Mouse (Mus musculus) spleen, postnatal 36 days (tissue): Measurements from ENCODE around the gene U2af2.
"Not testable (repeated sequence)": the region's sequence is repeated elsewhere in the genome, so short reads cannot be mapped to it uniquely, and the experiment has no call there.

Experiments used
- DNase-seq, 2 experiments: peaks; one replicate each; pipeline ENCODE4 v3.0.0; 2022; ENCODE audit warnings: low spot score in 2 of 2, mixed read lengths in 1 of 2

The U2af2 gene

DNA sequence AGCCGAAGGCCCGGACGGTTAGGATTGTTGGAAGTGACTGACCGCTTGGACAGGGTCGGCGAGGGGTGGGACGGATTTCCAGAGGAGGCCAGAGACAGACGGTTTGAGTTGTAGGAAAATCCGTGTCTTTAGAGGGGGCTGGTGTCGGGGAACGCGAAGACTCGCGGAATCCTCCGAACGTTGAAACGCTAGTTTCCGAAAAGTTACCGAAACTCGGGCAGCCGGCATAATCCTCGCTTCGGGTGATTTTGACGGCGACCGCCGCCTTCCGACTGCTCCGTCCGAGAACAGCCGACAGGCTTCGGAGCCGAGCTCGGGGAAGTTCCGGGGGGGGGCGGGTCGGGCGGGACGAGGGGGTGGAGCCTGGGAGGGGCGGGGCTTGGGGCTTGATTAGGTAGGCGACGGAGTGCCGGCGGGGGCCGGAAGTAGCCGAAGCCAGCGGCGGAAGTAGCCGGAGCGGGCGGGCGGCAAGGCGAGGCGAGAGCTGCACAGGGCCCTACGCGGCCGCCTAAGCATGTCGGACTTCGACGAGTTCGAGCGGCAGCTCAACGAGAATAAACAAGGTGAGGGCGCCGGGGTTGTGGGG is at the start of gene U2af2:
Gene U2af2 (plus strand): TSS at position 370 of the 586 bp plus-strand sequence.
- DNase-seq, result peak; percentile 93 to 94

DNA sequence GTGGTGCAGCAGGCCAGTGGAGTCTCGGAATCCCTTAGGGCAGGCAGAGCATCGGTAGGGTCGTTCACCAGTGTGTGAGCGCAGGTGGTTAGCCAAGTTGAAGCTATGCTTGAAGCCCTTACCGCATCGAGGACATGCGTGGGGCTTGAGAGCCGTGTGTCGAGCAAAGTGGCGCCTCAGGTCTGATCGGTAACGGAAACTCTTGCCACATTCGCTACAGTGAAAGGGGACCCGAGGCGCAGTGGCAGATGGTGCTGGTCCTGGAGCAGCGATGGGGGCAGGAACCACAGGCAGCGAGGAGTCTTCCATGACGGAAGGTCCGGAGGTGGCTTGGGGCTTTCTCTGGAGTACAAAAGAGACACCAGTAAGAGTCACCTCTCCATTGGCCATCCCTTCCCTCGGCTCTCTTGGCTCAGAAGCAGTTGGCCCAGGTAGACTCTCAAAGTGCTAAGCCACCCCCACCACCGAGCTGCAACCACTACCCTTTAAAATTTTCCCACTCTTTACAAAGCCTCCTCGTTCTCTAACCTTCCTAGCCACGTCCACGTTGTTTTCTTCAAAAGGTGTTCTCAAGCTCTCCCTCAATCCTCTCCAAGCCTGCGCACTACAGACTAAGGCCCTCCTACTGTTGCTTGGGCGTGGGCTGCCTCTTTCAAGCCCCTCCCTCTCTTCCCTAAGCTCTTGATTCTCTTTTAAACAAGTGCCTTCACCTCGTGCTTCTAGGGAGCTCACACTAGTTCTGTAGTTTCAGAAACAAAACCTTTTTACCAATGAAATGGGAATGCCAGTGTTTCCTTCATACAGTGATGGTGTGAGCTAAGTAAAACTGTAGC is 49.0 kb upstream of the U2af2 start:
- DNase-seq, result no peak

DNA sequence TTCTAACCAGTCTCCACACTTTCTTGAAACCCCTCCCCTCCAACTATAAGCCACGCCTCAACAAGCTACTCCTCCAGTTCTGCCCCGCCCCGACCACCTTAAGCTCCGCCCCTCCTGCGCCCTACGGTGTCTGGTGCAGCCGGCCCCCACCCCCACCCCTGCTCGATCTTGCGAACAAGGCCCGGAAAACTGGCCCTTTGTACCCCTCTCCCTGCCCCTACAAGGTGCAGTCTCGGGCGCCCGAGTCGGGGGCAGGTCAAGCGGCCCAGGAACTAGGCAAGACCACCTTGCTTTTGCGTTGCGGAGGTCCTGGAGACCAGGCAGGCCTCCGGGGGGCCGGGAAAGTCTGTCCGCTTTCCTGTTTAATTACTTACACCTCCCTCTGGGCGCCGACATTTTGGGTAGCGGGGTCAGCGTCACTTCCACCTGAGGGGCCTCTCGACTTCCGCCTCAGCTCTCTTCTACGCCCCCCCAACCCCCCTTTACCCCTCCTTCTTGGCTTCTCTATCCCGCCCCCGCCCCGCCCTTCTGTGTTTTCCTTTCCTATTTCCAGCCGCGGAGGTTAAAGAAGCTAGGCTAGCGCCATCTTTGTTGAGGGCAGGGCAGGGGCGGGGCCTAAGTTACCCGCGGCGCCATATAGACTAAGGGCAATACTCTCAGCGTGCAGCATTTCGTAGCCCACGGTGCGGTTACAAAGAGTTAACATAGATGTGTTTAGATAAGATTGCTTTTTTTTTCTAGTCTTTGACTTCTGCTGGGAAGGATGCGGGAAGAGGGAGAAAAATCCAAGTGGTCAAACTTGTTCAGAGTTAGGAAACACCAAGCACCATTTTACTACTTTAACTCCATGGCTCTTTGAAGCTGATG is 47.5 kb upstream of the U2af2 start, which contains the start of the genes Zfp524 and Fiz1:
Gene Zfp524 (plus strand): TSS at position 165 of the 867 bp plus-strand sequence.
Gene Fiz1 (minus strand): TSS at position 447 of the 867 bp plus-strand sequence.
- DNase-seq, result peak; percentile 94

DNA sequence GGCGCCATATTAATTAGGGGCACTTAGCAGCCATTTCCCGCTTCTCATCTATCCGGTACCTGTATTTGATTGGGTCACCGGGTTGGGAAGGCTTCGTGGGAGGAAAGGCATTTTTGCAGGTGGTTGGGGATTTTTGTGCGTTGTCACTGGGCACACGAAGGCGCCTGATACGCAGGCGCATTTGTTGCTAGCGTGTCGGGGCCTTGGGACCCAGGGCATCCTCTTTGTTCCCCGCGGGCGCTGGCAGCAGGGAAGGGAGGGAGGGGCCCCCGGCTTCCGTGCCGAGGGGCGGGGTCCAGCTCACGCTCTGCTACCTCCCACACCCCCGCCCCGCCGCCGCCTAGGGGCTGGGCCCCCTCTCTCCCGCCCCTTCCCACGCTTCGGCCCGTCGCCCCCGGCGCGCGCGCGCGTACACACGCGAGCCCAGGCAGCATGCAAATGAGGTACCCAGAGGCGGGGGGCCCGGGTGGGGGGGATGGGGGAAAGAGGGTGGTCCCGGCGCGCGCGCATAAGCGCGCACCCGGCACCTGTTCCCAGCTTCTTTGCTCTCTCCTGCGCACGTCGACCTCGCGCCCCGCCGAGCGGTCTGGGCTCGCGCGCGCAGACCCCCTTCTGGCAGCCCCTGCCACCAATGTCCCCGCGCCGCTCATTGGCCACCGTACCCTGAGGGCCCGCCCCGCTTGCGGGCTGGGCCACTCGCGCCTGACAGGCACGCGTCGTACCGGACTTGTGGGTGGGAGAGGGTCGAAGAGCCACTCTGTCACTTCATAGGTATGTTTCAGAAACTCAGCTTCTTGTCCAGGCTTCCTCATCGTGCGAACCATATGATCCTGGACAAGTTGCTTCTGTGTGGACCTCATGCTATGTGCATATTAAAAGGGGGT is 46.6 kb upstream of the U2af2 start, which contains the start of gene Gm44973:
Gene Gm44973 (plus strand): TSS at position 379 of the 884 bp plus-strand sequence.
- peak; percentile 92 to 93 for DNase-seq

DNA sequence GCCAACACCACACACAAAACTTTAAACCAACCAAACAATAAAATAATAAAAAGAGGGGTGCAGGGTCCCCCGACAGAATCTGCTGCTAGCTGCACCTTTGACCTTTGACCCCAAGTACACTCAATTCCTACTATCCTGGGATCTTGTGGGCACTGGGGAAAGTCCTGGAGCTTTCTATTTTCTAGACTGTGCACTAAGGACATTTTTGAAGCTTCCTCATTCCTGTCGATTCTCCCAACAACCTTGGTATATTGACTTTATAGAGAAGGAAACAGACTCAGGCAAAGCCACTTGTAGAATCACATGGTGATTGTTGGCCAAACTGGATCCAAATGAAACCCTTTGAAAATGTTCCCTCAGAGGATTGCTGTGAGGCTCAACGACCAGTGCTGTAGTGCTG is 45.9 kb upstream of the U2af2 start:
- DNase-seq, result no peak

DNA sequence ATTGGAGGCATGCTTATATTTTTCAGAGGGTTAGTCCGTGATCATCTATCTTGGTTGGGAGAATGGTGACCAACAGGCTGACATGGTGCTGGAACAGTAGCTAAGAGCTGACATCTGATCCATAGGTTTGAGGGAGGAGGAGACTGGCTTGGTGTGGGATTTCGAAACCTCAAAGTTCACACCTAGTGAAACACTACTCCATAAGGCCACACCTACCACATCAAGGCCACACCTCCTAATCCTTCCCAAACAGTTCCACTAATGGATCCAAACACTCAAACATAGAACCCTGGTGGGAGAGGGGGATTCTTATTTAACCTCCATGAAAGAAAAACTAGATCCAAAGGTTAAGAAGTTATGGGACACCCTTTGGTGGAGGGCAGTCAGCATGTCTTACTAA is 45.0 kb upstream of the U2af2 start:
- no peak for DNase-seq

DNA sequence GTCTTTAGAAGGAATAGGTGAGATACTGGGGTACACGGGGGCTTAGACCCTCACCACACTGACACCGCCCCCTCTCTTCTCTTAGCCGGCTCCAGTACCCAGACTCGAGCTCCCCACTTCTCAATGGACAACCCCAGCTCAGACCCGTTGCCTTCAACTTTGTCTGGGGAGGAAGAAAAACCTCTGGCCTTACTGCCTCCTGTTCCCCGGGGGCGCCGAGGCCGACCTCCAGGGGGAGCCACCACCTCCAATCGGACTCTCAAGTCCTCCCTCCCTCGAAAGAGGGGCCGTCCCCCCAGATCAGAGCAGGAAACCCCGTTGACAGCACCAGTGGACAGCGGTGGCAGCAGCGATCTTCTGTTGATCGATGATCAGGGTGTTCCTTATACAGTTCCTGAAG is 44.6 kb upstream of the U2af2 start:
- DNase-seq, result no peak

DNA sequence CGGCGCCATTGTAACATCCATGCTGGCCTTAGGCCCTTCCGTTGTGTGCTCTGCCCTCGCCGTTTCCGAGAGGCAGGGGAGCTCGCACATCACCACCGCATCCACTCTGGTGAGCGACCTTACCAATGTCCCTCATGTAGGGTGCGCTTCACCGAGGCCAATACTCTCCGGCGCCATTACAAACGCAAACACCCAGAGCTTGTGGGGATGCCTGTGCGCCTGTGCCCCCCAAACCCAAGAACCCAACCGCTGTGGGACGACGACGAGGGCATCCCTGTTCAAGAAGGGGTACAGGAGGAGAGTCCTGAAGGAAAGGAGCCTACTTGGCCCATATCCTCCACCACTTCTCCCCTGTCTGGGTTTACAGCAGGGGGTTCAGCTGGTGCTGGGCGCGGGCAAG is 44.0 kb upstream of the U2af2 start:
- DNase-seq, result no peak

DNA sequence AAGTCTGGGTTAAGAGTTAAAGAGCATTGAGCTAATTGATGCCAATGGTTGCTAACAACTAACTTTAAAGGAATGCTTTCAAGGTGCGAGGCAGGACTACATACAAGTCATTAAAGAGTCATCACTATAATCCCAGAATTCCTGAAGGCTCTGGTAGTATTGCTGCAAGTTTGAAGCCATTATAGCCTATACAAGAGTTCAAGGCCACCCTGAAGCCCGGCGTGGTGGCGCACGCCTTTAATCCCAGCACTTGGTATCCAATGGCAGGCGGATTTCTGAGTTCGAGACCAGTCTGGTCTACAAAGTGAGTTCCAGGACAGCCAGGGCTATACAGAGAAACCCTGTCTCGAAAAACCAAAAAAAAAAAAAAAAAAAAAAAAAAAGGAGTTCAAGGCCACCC is 42.4 kb upstream of the U2af2 start:
- DNase-seq, result not testable (repeated sequence)

DNA sequence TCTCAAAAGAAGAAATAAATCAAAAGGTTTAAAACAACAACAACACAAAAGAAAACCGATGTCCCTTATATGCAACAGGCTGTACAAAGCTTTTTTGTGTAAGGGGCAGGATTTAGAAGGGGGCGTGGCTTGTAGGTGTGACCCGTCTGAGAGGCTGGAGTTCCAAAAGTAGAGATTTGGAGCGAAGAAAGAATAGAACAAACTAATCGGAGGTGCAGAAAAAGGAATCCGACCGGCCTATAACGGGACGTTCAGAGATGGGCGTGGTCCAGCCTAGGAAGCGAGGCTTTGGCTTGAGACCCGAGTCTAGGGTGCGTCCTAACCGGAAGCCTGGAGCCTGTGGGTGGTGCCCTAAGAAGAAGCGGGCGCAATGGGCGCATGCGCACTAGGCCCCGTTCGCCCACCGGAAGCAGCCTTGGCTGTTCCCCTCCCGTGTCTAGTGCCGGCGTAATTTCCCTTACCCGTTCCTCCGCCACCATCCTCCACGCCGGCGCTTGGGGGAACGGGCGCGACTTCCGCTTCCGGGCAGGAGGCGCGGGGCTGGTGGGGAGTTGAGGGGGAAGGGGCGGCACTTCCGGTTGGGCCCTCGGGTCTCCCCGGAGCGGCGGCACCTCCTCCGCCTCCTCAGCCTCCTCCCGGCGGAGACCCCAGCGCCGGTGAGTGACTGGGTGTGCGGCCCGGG is 41.8 kb upstream of the U2af2 start, which contains the start of the genes Zfp865 and Ccdc106:
Gene Zfp865 (plus strand): TSS at position 377 of the 682 bp plus-strand sequence.
Gene Ccdc106 (plus strand): TSS at position 554 of the 682 bp plus-strand sequence.
- DNase-seq, result peak; percentile 99

DNA sequence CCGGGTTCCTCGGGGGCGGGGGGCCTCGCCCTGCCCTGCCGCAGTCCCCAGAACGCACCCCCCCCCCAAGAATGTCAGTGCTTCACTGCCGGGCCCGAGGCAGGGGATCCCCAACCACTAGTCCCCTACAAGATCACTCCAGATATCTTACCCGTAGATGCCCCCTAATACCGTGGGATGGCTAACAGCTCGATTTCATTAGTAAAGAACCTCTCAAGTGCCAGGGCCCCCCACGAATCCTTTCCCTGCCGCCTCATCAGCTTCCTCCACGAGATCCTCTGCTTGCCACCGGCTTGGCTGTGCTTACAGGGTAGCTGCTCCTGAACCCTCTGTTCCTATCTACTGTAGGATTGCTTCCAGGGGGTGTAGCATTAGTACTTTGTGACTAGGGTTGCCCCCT is 41.3 kb upstream of the U2af2 start:
- peak in 1 of 2 experiments; percentile 28 for DNase-seq

DNA sequence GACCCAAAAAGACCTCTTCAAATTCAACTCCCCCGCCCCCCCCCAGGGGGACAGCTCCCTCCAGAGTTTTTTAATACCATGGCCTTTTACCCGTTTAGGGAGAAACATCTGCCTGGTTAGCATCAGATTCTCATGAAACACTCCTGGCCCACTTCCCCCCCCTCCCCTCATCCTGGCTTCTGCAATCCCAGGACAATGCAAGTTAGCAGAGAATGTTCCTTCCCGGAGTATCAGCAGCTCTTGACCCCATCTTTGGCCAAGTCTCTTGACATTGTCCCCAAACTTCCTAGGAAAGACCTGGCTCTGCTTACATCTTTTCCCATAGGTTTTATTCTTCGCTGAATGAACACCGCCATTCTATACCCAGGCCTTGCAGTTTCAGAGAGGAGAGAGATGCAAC is 40.7 kb upstream of the U2af2 start:
- DNase-seq, result no peak

DNA sequence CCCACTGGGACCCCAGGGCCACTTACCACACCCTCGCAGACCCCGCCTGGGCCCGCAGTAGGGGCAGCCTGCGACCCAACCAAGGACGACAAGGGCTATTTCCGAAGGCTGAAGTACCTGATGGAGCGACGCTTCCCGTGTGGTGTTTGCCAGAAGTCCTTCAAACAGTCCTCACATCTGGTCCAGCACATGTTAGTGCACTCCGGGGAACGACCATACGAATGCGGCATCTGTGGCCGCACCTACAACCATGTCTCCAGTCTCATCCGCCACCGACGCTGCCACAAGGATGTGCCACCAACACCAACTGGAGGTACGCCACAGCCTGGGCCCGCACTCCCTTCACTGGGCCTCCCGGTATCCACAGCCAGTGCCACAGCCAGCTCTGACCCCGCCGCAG is 32.4 kb upstream of the U2af2 start:
- no peak for DNase-seq

DNA sequence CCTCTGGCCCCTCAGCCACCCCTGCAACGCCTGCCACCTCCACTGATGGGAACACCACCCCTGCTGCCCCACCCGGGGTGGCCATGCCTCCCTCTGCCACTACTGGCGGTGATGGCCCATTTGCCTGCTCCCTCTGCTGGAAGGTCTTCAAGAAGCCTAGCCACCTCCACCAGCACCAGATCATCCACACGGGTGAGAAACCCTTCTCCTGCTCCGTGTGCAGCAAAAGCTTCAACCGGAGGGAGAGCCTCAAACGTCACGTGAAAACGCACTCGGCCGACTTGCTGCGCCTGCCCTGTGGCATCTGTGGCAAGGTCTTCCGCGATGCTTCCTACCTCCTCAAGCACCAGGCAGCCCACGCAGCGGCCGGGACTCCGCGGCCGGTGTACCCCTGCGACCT is 32.0 kb upstream of the U2af2 start:
- DNase-seq, result no peak

DNA sequence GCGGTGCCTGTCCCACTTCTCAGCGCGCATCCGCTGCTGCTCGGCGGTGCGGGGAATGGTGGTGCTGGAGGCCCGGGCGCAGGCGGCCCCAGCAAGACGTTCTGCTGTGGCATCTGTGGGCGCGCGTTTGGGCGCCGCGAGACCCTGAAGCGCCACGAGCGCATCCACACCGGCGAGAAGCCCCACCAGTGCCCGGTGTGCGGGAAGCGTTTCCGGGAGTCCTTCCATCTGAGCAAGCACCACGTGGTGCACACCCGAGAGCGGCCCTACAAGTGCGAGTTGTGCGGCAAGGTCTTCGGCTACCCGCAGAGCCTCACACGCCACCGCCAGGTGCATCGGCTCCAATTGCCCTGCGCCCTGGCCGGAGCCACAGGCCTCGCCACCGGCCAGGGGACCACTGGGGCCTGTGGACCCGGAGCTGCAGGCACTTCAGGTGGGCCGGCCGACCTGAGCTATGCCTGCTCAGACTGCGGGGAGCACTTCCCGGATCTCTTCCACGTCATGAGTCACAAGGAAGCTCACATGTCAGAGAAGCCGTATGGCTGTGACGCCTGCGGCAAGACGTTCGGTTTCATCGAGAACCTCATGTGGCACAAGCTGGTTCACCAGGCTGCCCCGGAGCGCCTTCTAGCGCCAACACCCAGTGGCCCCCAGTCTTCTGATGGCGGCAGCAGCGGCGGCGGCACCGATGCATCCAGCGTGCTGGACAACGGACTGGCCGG is 31.2 kb upstream of the U2af2 start:
- no peak for DNase-seq

DNA sequence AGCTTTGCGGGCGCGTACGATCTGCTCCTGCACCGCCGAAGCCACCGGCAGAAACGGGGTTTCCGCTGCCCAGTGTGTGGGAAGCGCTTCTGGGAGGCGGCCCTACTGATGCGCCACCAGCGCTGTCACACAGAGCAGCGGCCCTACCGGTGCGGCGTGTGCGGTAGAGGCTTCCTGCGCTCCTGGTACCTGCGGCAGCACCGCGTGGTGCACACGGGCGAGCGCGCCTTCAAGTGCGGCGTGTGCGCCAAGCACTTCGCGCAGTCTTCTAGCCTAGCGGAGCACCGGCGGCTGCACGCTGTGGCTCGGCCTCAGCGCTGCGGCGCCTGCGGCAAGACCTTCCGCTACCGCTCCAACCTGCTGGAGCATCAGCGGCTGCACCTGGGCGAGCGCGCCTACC is 30.4 kb upstream of the U2af2 start:
- DNase-seq, result no peak

DNA sequence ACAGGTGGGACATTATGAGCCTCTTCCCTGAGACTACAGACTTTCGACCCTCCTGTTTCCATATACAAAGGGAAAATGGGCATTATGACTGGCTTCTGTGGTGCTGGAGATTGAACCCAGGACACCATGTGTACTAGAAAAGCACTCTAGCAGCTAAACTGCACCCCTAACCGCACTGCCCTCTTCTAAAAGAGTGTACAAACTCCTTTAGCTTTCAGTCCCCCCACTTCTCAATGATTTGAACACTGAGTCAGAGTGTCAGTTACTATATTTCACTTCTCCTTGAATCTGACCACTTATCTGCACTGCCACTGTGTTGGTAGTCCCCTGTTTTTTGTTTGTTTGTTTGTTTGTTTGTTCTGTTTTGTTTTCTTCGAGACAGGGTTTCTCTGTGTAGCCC is 28.1 kb upstream of the U2af2 start, which contains the start of gene 4632433K11Rik:
Gene 4632433K11Rik (plus strand): TSS at position 301 of the 400 bp plus-strand sequence.
- DNase-seq, result no peak

DNA sequence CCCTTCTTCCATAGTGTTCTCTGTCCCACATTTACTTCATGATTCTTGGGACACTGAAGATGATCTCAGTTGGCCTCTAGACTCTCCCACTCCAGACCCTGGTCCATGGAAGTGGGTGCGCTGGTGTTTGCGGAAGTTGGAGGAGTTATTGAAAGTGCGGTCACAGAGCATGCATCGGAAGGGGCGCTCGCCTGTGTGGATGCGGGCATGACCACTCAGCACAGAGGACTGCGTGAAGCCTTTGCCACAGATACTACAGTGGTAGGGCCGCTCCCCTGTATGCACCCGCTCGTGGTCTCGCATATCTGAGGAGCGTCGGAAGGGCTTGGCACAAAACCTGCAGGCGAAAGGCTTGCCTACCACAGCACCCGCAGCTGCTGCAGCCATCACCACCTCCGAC is 26.3 kb upstream of the U2af2 start:
- DNase-seq, result no peak

DNA sequence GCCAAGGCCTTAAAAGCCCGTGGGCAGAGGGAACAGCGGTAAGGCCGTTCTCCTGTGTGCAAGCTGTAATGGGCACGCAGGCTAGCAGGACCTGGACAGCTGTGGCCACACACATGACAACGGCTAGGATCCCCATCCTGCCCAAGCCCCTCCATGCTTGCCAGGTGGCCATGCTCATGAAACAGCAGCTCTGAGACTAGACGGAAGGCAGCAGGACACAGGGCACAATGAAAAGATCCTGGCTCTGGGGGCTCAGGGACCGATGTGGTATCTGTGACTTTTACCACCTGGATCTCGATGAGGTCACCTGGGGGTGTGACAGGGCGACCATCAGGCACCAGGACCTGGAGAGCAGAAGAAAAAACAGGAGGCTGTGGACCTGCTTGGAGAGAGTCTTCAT is 25.8 kb upstream of the U2af2 start:
- no peak for DNase-seq

DNA sequence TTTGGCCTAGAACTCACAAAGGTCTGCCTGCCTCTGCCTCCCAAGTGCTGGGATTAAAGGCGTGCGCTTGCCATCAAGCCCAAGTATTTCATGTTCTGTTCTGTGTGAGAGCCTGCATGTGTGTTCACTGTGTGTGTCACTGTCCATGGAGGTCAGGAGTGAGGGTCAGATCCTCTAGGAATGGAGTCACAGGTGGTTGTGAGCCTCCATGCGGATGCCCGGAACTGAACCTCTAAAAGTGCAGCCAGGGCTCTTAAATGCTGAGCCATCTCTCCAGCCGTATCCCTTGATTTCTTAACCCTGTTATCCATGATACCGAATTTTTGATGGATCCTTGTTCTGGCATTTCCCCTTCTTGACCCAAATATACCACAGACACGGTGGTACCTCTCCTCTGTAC is 24.9 kb upstream of the U2af2 start:
- no peak for DNase-seq
